Mouse (Mus musculus) midbrain, embryonic 11.5 days (tissue): ENCODE measurements at regions not wholly inside any gene's neighbourhood (a gene's known extent, or its start where the extent isn't known, plus 50 kb on each side); places are given as distances from the start of the nearest gene placed in this dataset.
"Not testable (repeated sequence)": the region's sequence is repeated elsewhere in the genome, so short reads cannot be mapped to it uniquely, and the experiment has no call there.

Experiments used
- ATAC-seq: fragments of 200-750 bp; cut with Nextera tagmentation; 2 replicates; pipeline ENCODE4 v1.8.0; 2017; ENCODE audit warnings: moderate TSS enrichment, moderate library complexity; ENCODE audit not compliant: low FRiP score
- DNase-seq: peaks from one replicate; pipeline ENCODE4 v3.0.0; 2015; ENCODE audit warnings: low spot score; ENCODE audit errors: missing footprints
- H3K27ac ChIP-seq: fragments of 300-500 bp; sonication (generic); 2 replicates; pipeline ENCODE4 v1.5.1; 2014; ENCODE audit warnings: low read depth, low read length
- H3K27me3 ChIP-seq: fragments of 300-500 bp; sonication (generic); 2 replicates; pipeline ENCODE4 v1.6.1; 2014; ENCODE audit warnings: mild to moderate bottlenecking, low read length, moderate library complexity, mixed read lengths; ENCODE audit not compliant: control insufficient read depth, insufficient read depth
- H3K36me3 ChIP-seq: fragments of 300-500 bp; sonication (generic); 2 replicates; pipeline ENCODE4 v1.6.1; 2014; ENCODE audit warnings: mild to moderate bottlenecking, low read length, moderate library complexity, mixed read lengths; ENCODE audit not compliant: control insufficient read depth, insufficient read depth
- H3K4me1 ChIP-seq: fragments of 300-500 bp; sonication (generic); 2 replicates; pipeline ENCODE4 v1.6.1; 2014; ENCODE audit warnings: low read length; ENCODE audit not compliant: control insufficient read depth, insufficient read depth
- H3K4me2 ChIP-seq: fragments of 300-500 bp; sonication (generic); 2 replicates; pipeline ENCODE4 v1.6.1; 2014; ENCODE audit warnings: mild to moderate bottlenecking, moderate library complexity
- H3K4me3 ChIP-seq: fragments of 300-500 bp; sonication (generic); 2 replicates; pipeline ENCODE4 v1.5.1; 2014; ENCODE audit warnings: low read depth, low read length
- H3K9ac ChIP-seq: fragments of 300-500 bp; sonication (generic); 2 replicates; pipeline ENCODE4 v1.6.1; 2014; ENCODE audit warnings: low read length
- H3K9me3 ChIP-seq: fragments of 300-500 bp; sonication (generic); 2 replicates; pipeline ENCODE4 v1.6.1; 2016; ENCODE audit warnings: low read length; ENCODE audit not compliant: control insufficient read depth
- WGBS: fragments of 180-500 bp; shearing (Covaris S2); extraction: QIAGEN DNeasy Blood & Tissue Kit; methylation state at CpG from one replicate; pipeline ENCODE4 v1.1.7; 2014; 5-methylcytosine and 5-hydroxymethylcytosine counted together

DNA sequence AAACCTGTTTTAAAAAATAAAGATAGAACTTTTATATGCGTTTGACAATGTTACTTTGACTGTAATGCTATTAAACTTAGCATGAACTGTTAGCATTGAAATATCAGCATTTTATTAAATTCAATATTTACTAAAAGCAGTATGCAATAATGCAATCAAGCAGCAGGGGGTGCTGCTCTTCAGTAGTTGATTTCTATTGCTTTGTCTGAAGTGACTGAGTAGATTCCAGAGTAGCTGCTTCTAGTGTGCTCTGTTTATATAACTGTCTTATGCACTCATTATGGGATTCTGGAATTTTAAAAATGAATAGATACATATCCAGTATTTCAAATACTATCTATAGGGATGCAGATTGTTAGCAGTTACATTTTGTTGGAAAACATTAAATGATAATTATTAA, 146.2 kb downstream of the Gm28710 start:
- WGBS = 70% methylated on average over 1 of the region's 1 CpGs

DNA sequence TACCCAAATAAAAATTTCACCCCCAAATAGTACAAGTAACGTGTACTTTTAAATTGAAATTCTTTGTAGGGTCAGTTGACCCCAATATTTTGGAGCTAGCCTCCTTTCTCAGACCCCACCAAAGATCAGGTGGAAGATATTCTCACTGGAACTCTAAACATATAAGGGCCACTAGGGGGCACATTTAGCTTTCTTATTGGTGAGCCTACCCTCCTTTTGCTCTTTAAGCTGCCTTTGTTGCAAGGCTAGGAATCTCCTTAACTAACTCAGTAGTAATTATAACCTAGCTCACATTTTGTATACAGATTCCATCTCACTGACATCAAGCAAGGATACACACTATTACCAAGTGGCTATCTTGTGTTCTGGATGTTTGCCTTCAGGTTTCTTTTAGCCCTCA, 155.8 kb downstream of the Gm28710 start:
- WGBS = 26% methylated on average over 1 of the region's 1 CpGs
- DNase-seq (peak; percentile 84), ATAC-seq (peak; percentile 69)
- Histone ChIP-seq H3K9ac (no peak overlapping the region), H3K4me2 (no peak overlapping the region), H3K27ac (no peak overlapping the region), H3K9me3 (no peaks in the 10 kb centered on the region), H3K4me1 (no peaks in the 10 kb centered on the region), H3K36me3 (no peaks in the 10 kb centered on the region), H3K27me3 (no peaks in the 10 kb centered on the region), H3K4me3 (no peak overlapping the region)

More for the DNA sequence above, 146.2 kb downstream of the Gm28710 start:
- Histone ChIP-seq H3K27me3 (no peaks in the 10 kb centered on the region), H3K27ac (no peak overlapping the region), H3K9me3 (no peaks in the 10 kb centered on the region), H3K36me3 (no peaks in the 10 kb centered on the region), H3K4me3 (no peak overlapping the region), H3K9ac (no peak overlapping the region), H3K4me2 (no peak overlapping the region), H3K4me1 (no peaks in the 10 kb centered on the region)
- DNase-seq = peak; percentile 95
- no peak for ATAC-seq

DNA sequence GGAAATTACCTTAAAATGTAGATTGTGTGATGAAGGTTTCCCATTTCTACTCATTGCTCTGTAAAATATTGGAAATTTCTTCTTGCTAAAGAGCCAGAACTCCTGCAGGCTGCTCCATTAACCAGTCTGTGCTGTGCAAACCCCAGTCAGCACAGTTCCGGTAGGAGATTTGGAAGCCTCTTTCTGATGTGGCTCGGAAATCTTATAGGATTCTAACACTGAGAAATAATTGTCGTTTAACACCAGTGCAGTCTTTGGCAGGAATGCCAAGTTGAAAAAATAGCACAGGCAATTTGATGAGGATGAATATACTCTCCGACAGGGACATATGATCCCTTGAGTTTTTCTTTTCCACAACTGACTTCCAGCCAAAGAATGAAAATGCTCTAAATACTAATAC, 176.1 kb downstream of the Gm28710 start:
- Histone ChIP-seq H3K27ac (no peak overlapping the region), H3K4me1 (no peaks in the 10 kb centered on the region), H3K4me3 (no peak overlapping the region), H3K9ac (no peak overlapping the region), H3K9me3 (no peaks in the 10 kb centered on the region), H3K27me3 (no peaks in the 10 kb centered on the region), H3K4me2 (no peak overlapping the region), H3K36me3 (no peaks in the 10 kb centered on the region)
- DNase-seq (no peak), ATAC-seq (no peak)
- 83% methylated on average over 4 of the region's 4 CpGs for WGBS

DNA sequence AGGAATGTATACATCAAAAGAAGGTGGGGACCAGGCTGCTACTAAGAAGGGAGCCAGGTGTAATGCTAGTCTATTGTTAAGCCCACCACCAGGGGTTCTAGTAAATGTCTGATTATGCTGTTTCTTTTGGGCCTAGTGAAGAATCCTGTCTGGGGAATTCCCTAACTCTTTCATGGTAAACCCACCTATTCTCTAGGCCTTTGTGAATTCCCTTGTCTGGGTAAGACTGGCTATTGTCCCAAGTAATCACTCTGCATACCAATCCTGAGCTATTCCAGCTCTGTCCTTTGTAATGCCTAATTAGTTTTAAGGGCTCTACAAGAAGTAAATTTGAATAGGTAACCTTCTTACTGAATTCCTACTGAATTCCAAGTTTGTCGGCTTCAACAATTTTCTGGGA, 177.2 kb downstream of the Gm28710 start:
- not testable (repeated sequence) for H3K4me3 ChIP-seq, H3K4me1 ChIP-seq, DNase-seq, H3K36me3 ChIP-seq, ATAC-seq, H3K9me3 ChIP-seq, H3K27ac ChIP-seq, H3K4me2 ChIP-seq, H3K27me3 ChIP-seq, H3K9ac ChIP-seq
- 21% methylated on average over 1 of the region's 1 CpGs for WGBS

DNA sequence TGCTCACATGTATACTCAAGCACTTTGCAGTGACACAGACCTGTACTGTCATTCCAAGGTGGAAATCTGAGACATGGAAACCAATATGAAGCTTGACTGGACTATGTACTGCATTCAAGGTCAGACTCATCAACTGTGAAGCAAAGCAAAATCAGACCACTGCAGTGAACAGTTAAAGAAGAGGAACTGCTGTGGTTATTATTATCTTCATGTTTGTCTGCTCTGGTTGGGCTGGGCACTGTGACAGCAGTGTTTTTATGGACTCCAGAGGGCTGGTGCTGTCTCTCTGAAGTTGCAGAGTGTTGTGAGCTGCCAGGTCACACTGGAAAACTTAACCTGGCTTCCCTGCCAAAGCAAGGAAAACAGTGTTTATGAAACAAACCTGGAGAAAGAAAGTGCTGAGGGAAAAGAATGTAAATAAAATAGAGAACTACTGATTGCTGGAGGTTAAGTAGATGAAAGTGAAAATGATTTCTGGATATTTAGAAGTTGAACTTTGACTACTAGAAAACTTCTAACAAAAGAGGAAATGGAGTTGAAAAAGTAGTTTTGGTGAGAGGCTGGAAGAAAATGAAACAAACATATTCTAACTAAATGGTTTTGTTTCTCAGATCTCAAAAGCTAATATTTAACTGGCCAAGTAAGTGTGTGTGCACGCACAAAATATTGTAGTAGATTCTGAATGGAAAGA, 181.7 kb downstream of the Gm28710 start:
- no peak overlapping the region for H3K27ac ChIP-seq
- WGBS = 75% methylated on average over 1 of the region's 1 CpGs
- no peak overlapping the region for H3K9ac ChIP-seq
- no peaks in the 10 kb centered on the region for H3K4me1 ChIP-seq
- no peak overlapping the region for H3K4me2 ChIP-seq
- ATAC-seq = no peak
- no peaks in the 10 kb centered on the region for H3K9me3 ChIP-seq
- no peak overlapping the region for H3K4me3 ChIP-seq
- H3K27me3 ChIP-seq = no peaks in the 10 kb centered on the region
- no peaks in the 10 kb centered on the region for H3K36me3 ChIP-seq
- DNase-seq = no peak

DNA sequence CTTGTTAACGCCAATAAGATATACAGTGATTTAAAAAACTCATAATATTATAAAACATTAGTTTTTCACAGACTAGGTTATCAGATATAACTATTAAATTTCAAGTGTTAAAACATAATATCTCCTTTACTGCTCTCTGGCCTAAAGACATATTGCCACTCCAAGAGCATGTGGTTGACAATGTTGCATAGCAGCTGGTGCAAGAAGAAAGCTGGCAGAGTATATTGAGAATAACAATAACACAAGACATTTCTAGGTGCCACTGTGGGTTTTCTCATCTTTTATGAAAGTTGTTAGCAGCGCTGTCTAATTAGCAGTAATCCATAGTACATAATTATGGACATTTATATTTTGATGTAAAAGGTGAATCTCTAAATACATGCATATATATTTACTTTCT, 184.4 kb downstream of the Gm28710 start:
- 98% methylated on average over 2 of the region's 2 CpGs for WGBS
- Histone ChIP-seq H3K9ac (no peak overlapping the region), H3K4me3 (no peak overlapping the region), H3K4me2 (no peak overlapping the region), H3K27me3 (no peaks in the 10 kb centered on the region), H3K27ac (no peak overlapping the region), H3K4me1 (no peaks in the 10 kb centered on the region), H3K9me3 (no peaks in the 10 kb centered on the region), H3K36me3 (no peaks in the 10 kb centered on the region)
- no peak for DNase-seq
- no peak for ATAC-seq

DNA sequence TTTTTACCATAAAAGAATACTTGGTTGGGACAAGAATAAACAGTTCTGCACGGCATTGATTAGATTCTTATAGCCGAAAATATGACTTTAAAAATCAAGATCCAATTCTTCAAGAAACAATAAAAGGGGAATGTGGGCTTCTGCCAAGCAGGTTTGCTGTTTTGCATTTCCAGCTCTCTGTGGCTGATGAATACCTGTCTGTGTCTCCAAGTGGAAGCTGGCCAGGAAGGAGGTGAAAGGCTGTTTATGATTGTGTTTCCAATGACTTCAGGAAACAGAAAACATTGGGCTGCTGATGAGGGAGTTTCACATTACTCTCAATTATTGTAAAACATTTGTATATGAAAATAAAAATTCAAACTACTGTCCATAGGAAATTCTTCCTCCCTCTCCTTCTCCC, 193.3 kb downstream of the Gm28710 start:
- WGBS = 86% methylated on average over 2 of the region's 2 CpGs
- no peaks in the 10 kb centered on the region for H3K9me3 ChIP-seq
- H3K4me2 ChIP-seq = no peak overlapping the region
- ATAC-seq (no peak), DNase-seq (no peak)
- H3K27me3 ChIP-seq = no peaks in the 10 kb centered on the region
- no peak overlapping the region for H3K27ac ChIP-seq
- H3K36me3 ChIP-seq = no peaks in the 10 kb centered on the region
- H3K9ac ChIP-seq = no peak overlapping the region
- no peak overlapping the region for H3K4me3 ChIP-seq
- no peaks in the 10 kb centered on the region for H3K4me1 ChIP-seq

DNA sequence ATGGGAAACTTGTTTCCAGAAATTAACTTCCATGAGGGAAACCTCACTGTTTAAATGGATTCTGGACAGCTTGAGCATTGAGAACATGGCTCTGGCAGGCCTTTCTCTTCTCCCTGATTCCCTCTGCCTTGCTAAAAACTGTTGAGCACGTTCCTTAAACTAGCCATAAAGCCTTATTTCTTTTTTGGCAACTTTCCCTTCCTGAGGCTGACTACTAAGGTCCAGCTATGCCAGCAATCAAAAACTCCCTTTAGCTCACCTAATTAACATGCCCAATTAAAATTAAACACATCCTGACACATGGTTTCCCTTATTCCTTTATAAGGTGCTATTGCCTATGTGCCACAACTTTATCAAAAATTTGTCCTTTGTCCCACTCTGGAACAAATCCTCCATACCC, 199.9 kb downstream of the Gm28710 start:
- 67% methylated on average over 1 of the region's 1 CpGs for WGBS
- DNase-seq = no peak
- ATAC-seq = no peak

DNA sequence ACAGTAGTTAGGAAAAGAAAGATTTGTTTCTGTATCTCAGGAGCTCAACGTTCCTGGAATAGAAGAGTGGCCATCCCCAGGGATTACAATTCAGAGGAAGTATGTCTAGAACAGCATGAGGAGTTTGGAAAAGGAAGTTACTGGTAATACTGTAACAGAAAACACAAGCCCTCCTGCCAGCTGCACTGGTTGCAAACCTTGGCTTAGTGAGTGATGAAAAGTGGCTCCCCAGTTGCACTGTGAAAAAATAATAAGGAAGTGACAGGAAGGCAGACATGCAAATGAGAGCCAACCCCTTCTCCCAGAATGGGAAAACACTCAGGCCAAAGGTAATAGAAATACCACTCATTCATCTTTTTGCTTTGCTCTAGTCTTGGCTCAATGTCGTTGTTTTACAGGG, 207.6 kb downstream of the Gm28710 start:
- no peaks in the 10 kb centered on the region for H3K36me3 ChIP-seq
- H3K4me2 ChIP-seq = no peak overlapping the region
- no peak overlapping the region for H3K27ac ChIP-seq
- H3K9ac ChIP-seq = no peak overlapping the region
- no peak overlapping the region for H3K4me3 ChIP-seq
- no peaks in the 10 kb centered on the region for H3K9me3 ChIP-seq
- DNase-seq (no peak), ATAC-seq (no peak)
- no peaks in the 10 kb centered on the region for H3K4me1 ChIP-seq
- H3K27me3 ChIP-seq = no peaks in the 10 kb centered on the region
- 64% methylated on average over 2 of the region's 2 CpGs for WGBS

More for the DNA sequence above, 199.9 kb downstream of the Gm28710 start:
- Histone ChIP-seq H3K9ac (no peak overlapping the region), H3K27me3 (no peaks in the 10 kb centered on the region), H3K4me3 (no peak overlapping the region), H3K36me3 (no peaks in the 10 kb centered on the region), H3K4me1 (no peaks in the 10 kb centered on the region), H3K27ac (no peak overlapping the region), H3K9me3 (no peaks in the 10 kb centered on the region), H3K4me2 (no peak overlapping the region)
